Mouse (Mus musculus) forebrain, postnatal 0 days (tissue): ENCODE data around the gene Cela1. TPM values are rescaled to one million over a fixed set of nuclear protein-coding genes. Genes with fewer than 3 reads are reported as not detected.

Experiments
- ATAC-seq: fragments of 200-750 bp; cut with Nextera tagmentation; 2 replicates; pipeline ENCODE4 v1.8.0; 2017; ENCODE audit warnings: mild to moderate bottlenecking, moderate library complexity
- DNase-seq: peaks from one replicate; pipeline ENCODE4 v3.0.0-alpha.2; 2015
- H3K27ac ChIP-seq: fragments of 300-500 bp; sonication (generic); 2 replicates; pipeline ENCODE4 v1.5.1; 2014; ENCODE audit warnings: low read depth, mild to moderate bottlenecking, antibody characterized with exemption, low read length, moderate library complexity, mixed read lengths
- H3K27me3 ChIP-seq: fragments of 300-500 bp; sonication (generic); 2 replicates; pipeline ENCODE4 v1.6.1; 2014; ENCODE audit warnings: mild to moderate bottlenecking, low read length, mixed read lengths; ENCODE audit not compliant: insufficient read depth
- H3K36me3 ChIP-seq: fragments of 300-500 bp; sonication (generic); 2 replicates; pipeline ENCODE4 v1.6.1; 2014; ENCODE audit warnings: mild to moderate bottlenecking, moderate library complexity; ENCODE audit not compliant: insufficient read depth
- H3K4me1 ChIP-seq: fragments of 300-500 bp; sonication (generic); 2 replicates; pipeline ENCODE4 v1.6.1; 2014; ENCODE audit warnings: antibody characterized with exemption; ENCODE audit not compliant: insufficient read depth
- H3K4me2 ChIP-seq: fragments of 300-500 bp; sonication (generic); 2 replicates; pipeline ENCODE4 v1.6.1; 2014; ENCODE audit warnings: low read depth, mild to moderate bottlenecking, moderate library complexity
- H3K4me3 ChIP-seq: fragments of 300-500 bp; sonication (generic); 2 replicates; pipeline ENCODE4 v1.5.1; 2014; ENCODE audit warnings: low read depth, low read length, mixed read lengths
- H3K9ac ChIP-seq: fragments of 300-500 bp; sonication (generic); 2 replicates; pipeline ENCODE4 v1.6.1; 2014; ENCODE audit warnings: mild to moderate bottlenecking
- H3K9me3 ChIP-seq: fragments of 300-500 bp; sonication (generic); 2 replicates; pipeline ENCODE4 v1.6.1; 2016; ENCODE audit warnings: low read length
- CTCF ChIP-seq: sonication (generic); IDR thresholded peaks from 2 replicates; pipeline ENCODE4 v1.5.1; 2016; ENCODE audit warnings: antibody characterized with exemption, control low read depth, low read depth
- WGBS: fragments of 180-500 bp; shearing (Covaris S2); extraction: QIAGEN DNeasy Blood & Tissue Kit; methylation state at CpG from one replicate; pipeline ENCODE4 v1.1.7; 2014; 5-methylcytosine and 5-hydroxymethylcytosine counted together
- polyA plus RNA-seq: library from polyadenylated mRNA; unstranded; fragments of >200 nt; fragmentation: Nextera tagmentation; extraction: Ambion mirVana; gene quantifications from 2 replicates; pipeline ENCODE4 v1.2.1, GENCODE M21; 2015
- total RNA-seq: library from RNA; depleted of rRNA; stranded (reverse); fragments of >200 nt; gene quantifications from 2 replicates; pipeline ENCODE4 v1.2.3, GENCODE M21; 2014

Gene Cela1
- total and polyA plus RNA-seq, 2 experiments from 2014 or later, result 0.81 to 5.1 TPM

GRCm38 (mm10) chr15:100705376-100705775, 17.7 kb upstream of the Cela1 start:
- Histone ChIP-seq H3K9me3 (no peaks in the 10 kb centered on the region), H3K4me1 (no peaks in the 10 kb centered on the region), H3K4me2 (no peak overlapping the region), H3K9ac (no peak overlapping the region), H3K36me3 (no peaks in the 10 kb centered on the region), H3K27ac (no peak overlapping the region), H3K4me3 (no peak overlapping the region), H3K27me3 (no peaks in the 10 kb centered on the region)
- DNase-seq (no peak), ATAC-seq (no peak)
- no peak for TF ChIP-seq CTCF
- 82% methylated on average over 1 of the region's 1 CpGs for WGBS

- Histone ChIP-seq H3K27ac (no peak overlapping the region), H3K4me1 (no peaks in the 10 kb centered on the region), H3K4me3 (no peak overlapping the region), H3K4me2 (0 out of 2 replicates have a peak overlapping the region, but pooled peaks have one; percentile 4), H3K9ac (no peak overlapping the region), H3K27me3 (no peaks in the 10 kb centered on the region), H3K9me3 (no peaks in the 10 kb centered on the region), H3K36me3 (no peaks in the 10 kb centered on the region)
- 6% methylated on average over 17 of the region's 17 CpGs for WGBS
- no peak for TF ChIP-seq CTCF
- ATAC-seq (no peak), DNase-seq (no peak)
These were observed 16.2 kb upstream of the Cela1 start for GRCm38 (mm10) chr15:100703913-100704312.

- H3K9me3 ChIP-seq, result no peaks in the 10 kb centered on the region
- H3K9ac ChIP-seq, result no peak overlapping the region
- no peaks in the 10 kb centered on the region for H3K27me3 ChIP-seq
- no peak for TF ChIP-seq CTCF
- no peak for ATAC-seq
- no peak overlapping the region for H3K4me2 ChIP-seq
- no peak overlapping the region for H3K27ac ChIP-seq
- WGBS, result 82% methylated on average over 6 of the region's 6 CpGs
- DNase-seq, result no peak
- no peaks in the 10 kb centered on the region for H3K4me1 ChIP-seq
- H3K36me3 ChIP-seq, result no peaks in the 10 kb centered on the region
- H3K4me3 ChIP-seq, result no peak overlapping the region
These were observed 14.1 kb upstream of the Cela1 start for GRCm38 (mm10) chr15:100701856-100702255.

GRCm38 (mm10) chr15:100701108-100701507, 13.4 kb upstream of the Cela1 start:
- no peak overlapping the region for H3K9ac ChIP-seq
- H3K27ac ChIP-seq, result no peak overlapping the region
- no peak overlapping the region for H3K4me3 ChIP-seq
- H3K27me3 ChIP-seq, result no peaks in the 10 kb centered on the region
- no peaks in the 10 kb centered on the region for H3K4me1 ChIP-seq
- H3K9me3 ChIP-seq, result no peaks in the 10 kb centered on the region
- DNase-seq (no peak), ATAC-seq (no peak)
- WGBS, result 64% methylated on average over 10 of the region's 10 CpGs
- no peak for TF ChIP-seq CTCF
- H3K36me3 ChIP-seq, result no peaks in the 10 kb centered on the region
- H3K4me2 ChIP-seq, result no peak overlapping the region

GRCm38 (mm10) chr15:100700424-100700823, 12.7 kb upstream of the Cela1 start:
- Histone ChIP-seq H3K9ac (no peak overlapping the region), H3K27me3 (no peaks in the 10 kb centered on the region), H3K4me3 (no peak overlapping the region), H3K9me3 (no peaks in the 10 kb centered on the region), H3K4me2 (no peak overlapping the region), H3K27ac (no peak overlapping the region), H3K36me3 (no peaks in the 10 kb centered on the region), H3K4me1 (no peaks in the 10 kb centered on the region)
- ATAC-seq (no peak), DNase-seq (no peak)
- 65% methylated on average over 5 of the region's 5 CpGs for WGBS
- no peak for TF ChIP-seq CTCF

GRCm38 (mm10) chr15:100699386-100699785, 11.7 kb upstream of the Cela1 start:
- no peak for ATAC-seq
- Histone ChIP-seq H3K9me3 (no peaks in the 10 kb centered on the region), H3K36me3 (no peaks in the 10 kb centered on the region), H3K27me3 (no peaks in the 10 kb centered on the region), H3K9ac (no peak overlapping the region), H3K4me2 (no peak overlapping the region), H3K4me3 (no peak overlapping the region), H3K4me1 (no peaks in the 10 kb centered on the region), H3K27ac (no peak overlapping the region)
- 74% methylated on average over 6 of the region's 6 CpGs for WGBS
- no peak for DNase-seq
- TF ChIP-seq CTCF, result no peak

- H3K27me3 ChIP-seq, result no peaks in the 10 kb centered on the region
- no peak overlapping the region for H3K4me2 ChIP-seq
- H3K9ac ChIP-seq, result no peak overlapping the region
- H3K9me3 ChIP-seq, result no peaks in the 10 kb centered on the region
- H3K27ac ChIP-seq, result no peak overlapping the region
- H3K36me3 ChIP-seq, result no peaks in the 10 kb centered on the region
- WGBS, result 86% methylated on average over 10 of the region's 10 CpGs
- no peaks in the 10 kb centered on the region for H3K4me1 ChIP-seq
- TF ChIP-seq CTCF, result no peak
- ATAC-seq, result no peak
- DNase-seq, result no peak
- H3K4me3 ChIP-seq, result no peak overlapping the region
These were observed 10.4 kb upstream of the Cela1 start for GRCm38 (mm10) chr15:100698078-100698477.

GRCm38 (mm10) chr15:100694406-100694805, 6.7 kb upstream of the Cela1 start:
- Histone ChIP-seq H3K27ac (no peak overlapping the region), H3K4me3 (no peak overlapping the region), H3K4me1 (no peaks in the 10 kb centered on the region), H3K27me3 (no peaks in the 10 kb centered on the region), H3K9me3 (peaks cover 4% of the 10 kb centered on the region; the same call in 1 of the 2 replicates), H3K36me3 (no peaks in the 10 kb centered on the region), H3K9ac (no peak overlapping the region), H3K4me2 (no peak overlapping the region)
- ATAC-seq, result no peak
- TF ChIP-seq CTCF, result no peak
- DNase-seq, result no peak
- 82% methylated on average over 9 of the region's 9 CpGs for WGBS
